Mouse (Mus musculus) forebrain, embryonic 11.5 days (tissue): Measurements from ENCODE around the gene Dzip1. TPM values are rescaled to one million over a fixed set of nuclear protein-coding genes. Genes with fewer than 3 reads are reported as not detected.

ENCODE experiments used
- ATAC-seq: fragments of 200-750 bp; cut with Nextera tagmentation; replicated peaks from 2 replicates; pipeline ENCODE4 v1.8.0; 2017; ENCODE audit warnings: moderate TSS enrichment; ENCODE audit not compliant: low FRiP score
- DNase-seq: peaks from one replicate; pipeline ENCODE4 v3.0.0-alpha.2; 2017; ENCODE audit warnings: low spot score
- H3K27ac ChIP-seq: fragments of 300-500 bp; sonication (generic); 2 replicates; pipeline ENCODE4 v1.5.1; 2014; ENCODE audit warnings: low read depth, low read length
- H3K27me3 ChIP-seq: fragments of 300-500 bp; sonication (generic); 2 replicates; pipeline ENCODE4 v1.6.1; 2014; ENCODE audit warnings: mild to moderate bottlenecking, low read length, mixed read lengths; ENCODE audit not compliant: control insufficient read depth, insufficient read depth
- H3K36me3 ChIP-seq: fragments of 300-500 bp; sonication (generic); 2 replicates; pipeline ENCODE4 v1.6.1; 2014; ENCODE audit warnings: mild to moderate bottlenecking, low read length, moderate library complexity, mixed read lengths; ENCODE audit not compliant: control insufficient read depth, insufficient read depth
- H3K4me1 ChIP-seq: fragments of 300-500 bp; sonication (generic); replicated peaks from 2 replicates; pipeline ENCODE4 v1.6.1; 2014; ENCODE audit warnings: low read length, mixed read lengths; ENCODE audit not compliant: control insufficient read depth, insufficient read depth
- H3K4me2 ChIP-seq: fragments of 300-500 bp; sonication (generic); 2 replicates; pipeline ENCODE4 v1.6.1; 2014; ENCODE audit warnings: low read depth, mild to moderate bottlenecking, low read length, moderate library complexity, mixed read lengths; ENCODE audit not compliant: severe bottlenecking
- H3K4me3 ChIP-seq: fragments of 300-500 bp; sonication (generic); 2 replicates; pipeline ENCODE4 v1.5.1; 2014; ENCODE audit warnings: low read depth, low read length
- H3K9ac ChIP-seq: fragments of 300-500 bp; sonication (generic); 2 replicates; pipeline ENCODE4 v1.6.1; 2014; ENCODE audit warnings: low read length
- H3K9me3 ChIP-seq: fragments of 300-500 bp; sonication (generic); 2 replicates; pipeline ENCODE4 v1.6.1; 2016; ENCODE audit warnings: low read length, mixed read lengths; ENCODE audit not compliant: control insufficient read depth
- WGBS: fragments of 180-500 bp; shearing (Covaris S2); extraction: QIAGEN DNeasy Blood & Tissue Kit; methylation state at CpG from one replicate; pipeline ENCODE4 v1.1.7; 2014; 5-methylcytosine and 5-hydroxymethylcytosine counted together
- polyA plus RNA-seq: library from polyadenylated mRNA; unstranded; fragments of >200 nt; fragmentation: Nextera tagmentation; extraction: Ambion mirVana; gene quantifications from 2 replicates; pipeline ENCODE4 v1.2.1, GENCODE M21; 2014

The Dzip1 gene
- polyA plus RNA-seq, 1 experiment from 2014 or later = 28.5 TPM

DNA sequence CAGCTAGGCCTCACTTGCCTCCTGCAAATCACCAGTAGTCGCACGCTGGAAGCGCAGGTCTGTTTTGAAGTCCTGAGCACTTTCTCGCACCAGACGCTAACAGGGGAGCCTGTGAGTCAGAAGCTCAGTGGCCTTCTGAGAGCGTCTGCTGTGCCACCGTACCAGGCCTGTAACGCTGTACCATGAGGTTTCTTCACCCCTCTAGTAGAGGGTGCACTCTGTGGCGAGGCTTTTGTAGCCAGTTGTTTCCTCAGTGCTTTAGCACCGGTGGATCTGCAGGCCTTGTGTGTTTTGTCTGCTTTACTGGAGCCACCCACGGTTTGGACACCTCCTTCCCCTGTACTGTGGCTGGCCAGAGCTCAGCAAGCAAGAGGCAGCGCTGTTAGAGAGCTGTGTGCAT is 16.8 kb upstream of the Dzip1 start:
- Histone ChIP-seq H3K9ac (no peak overlapping the region), H3K4me1 (peaks cover under 1% of the 10 kb centered on the region; the same call in 1 of the 2 replicates), H3K4me2 (no peak overlapping the region), H3K9me3 (no peaks in the 10 kb centered on the region), H3K36me3 (no peaks in the 10 kb centered on the region), H3K27me3 (no peaks in the 10 kb centered on the region), H3K27ac (no peak overlapping the region), H3K4me3 (no peak overlapping the region)
- ATAC-seq = no peak
- WGBS = 42% methylated on average over 12 of the region's 12 CpGs
- DNase-seq = no peak

DNA sequence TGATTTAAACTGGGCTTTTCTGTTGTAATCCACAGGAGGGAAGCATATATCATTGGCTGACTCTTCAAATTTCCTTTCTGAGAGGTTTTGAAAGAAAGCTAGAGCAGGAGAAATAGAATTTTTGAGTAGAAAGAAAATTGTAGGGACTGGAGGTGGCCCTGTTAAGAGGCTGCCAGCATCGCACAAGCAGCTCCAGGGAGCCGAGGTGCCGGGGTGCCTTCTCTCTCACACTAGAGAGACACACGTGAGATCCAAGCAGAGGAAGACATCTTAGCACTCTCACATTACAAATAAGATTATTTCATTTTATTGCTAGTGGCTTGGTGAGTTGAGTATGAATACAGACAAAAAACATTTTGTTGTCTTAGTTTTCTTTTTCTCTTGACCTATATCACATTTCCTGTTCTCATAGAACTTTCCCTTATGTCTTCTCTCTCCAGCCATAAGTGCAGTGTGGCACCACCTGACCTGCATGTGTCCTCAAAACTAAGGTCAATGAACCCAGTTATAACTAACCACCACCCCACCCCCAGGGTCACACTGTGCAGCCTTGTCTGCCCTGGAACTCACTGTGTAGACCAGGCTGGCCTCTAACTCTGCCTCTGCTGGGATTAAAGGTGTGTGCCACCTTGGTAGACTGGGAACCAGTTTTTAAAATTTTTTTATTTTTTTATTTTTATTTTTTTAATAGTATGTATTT is 15.7 kb upstream of the Dzip1 start:
- no peaks in the 10 kb centered on the region for H3K27me3 ChIP-seq
- H3K4me3 ChIP-seq = no peak overlapping the region
- no peak overlapping the region for H3K9ac ChIP-seq
- H3K36me3 ChIP-seq = no peaks in the 10 kb centered on the region
- ATAC-seq (no peak), DNase-seq (no peak)
- H3K27ac ChIP-seq = no peak overlapping the region
- peaks cover 4% of the 10 kb centered on the region; the same call in 1 of the 2 replicates for H3K4me1 ChIP-seq
- 74% methylated on average over 4 of the region's 4 CpGs for WGBS
- no peak overlapping the region for H3K4me2 ChIP-seq
- no peaks in the 10 kb centered on the region for H3K9me3 ChIP-seq

DNA sequence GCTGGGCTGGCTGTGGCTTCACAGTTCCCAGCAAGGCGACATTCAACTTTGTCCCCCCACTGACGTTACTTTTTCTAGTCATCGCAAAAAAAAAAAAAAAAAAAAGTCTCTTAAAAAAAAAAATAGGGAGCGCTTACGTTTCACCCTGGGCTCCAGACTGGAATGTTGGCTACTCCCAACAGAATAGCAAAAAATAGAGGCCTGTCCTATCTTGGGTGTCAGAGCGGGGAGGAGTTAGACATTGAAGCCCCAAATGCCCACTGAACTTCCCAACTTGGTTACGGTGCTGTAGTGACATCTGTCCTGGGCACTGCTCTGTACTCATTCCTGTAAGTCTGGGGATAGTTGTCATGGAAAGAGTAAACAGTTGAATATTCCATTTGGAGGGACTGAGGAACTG is 13.3 kb upstream of the Dzip1 start:
- H3K27me3 ChIP-seq = no peaks in the 10 kb centered on the region
- no peak for ATAC-seq
- peaks cover 4% of the 10 kb centered on the region; the same call in 1 of the 2 replicates for H3K4me1 ChIP-seq
- under 1% methylated on average over 7 of the region's 7 CpGs for WGBS
- peak overlapping the region; percentile 95 for H3K9ac ChIP-seq
- no peaks in the 10 kb centered on the region for H3K36me3 ChIP-seq
- no peak for DNase-seq
- H3K4me3 ChIP-seq = peak overlapping the region; percentile 93
- H3K27ac ChIP-seq = no peak overlapping the region
- peak overlapping the region; percentile 68 for H3K4me2 ChIP-seq
- H3K9me3 ChIP-seq = no peaks in the 10 kb centered on the region

DNA sequence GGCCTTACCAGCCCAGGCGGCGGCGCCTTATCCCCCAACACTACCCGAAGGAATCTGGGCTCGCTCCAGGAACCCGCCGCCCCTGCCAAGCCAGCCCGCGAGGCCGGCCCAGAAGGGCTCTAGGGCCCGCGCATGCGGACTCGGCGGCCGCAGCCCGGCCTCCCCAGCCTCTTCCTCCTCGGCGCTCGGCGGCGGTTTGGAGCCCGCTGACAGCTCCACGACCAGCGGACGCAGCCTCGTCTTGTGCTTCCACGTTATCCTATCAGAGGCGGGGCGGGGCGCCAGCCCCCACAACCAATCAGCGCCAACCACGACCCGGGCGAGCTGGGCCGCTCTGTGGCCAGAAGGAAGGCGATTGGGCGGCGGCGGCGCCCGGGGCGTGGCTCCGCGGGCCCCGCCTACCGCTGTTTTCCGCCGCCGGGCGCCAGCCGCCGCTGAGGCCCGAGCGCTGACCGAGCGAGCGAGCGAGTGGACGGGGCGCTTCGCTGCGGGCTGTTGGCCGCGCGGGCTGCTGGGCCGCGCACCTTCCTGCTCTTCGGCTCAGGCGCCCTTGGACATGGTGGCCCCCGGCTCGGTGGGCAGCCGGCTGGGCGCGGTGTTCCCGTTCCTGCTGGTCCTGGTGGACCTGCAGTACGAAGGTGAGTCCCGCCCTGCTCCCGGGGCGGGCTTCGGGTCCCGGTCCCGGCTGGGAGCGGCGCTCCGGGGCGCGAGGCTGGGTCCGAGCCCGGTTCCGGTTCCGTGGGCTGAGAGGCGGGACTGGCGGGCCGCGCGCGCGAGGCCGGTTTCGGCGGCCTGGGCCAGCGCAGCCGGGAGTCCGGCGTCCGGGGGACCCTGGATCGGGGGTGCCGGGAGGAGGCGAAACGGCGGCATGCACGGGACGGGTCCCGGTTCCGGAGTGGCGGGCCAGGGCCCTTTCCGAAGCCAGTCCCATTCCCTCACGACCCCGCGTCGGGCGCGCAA is 12.6 kb upstream of the Dzip1 start, which contains the start of gene Dnajc3:
Gene Dnajc3, plus strand, starts transcription at position 444 of the 960 bp plus-strand sequence.
- Histone ChIP-seq H3K9ac (peak within 1 kb of the TSS; percentile 95), H3K36me3 (no peaks in the 10 kb centered on the region), H3K27me3 (no peaks in the 10 kb centered on the region), H3K4me2 (peak within 1 kb of the TSS; percentile 68), H3K4me1 (peaks cover 4% of the 10 kb centered on the region; the same call in 1 of the 2 replicates), H3K9me3 (no peaks in the 10 kb centered on the region), H3K27ac (peak within 1 kb of the TSS; percentile 65; the same call in 1 of the 2 replicates), H3K4me3 (peak within 1 kb of the TSS; percentile 93)
- WGBS = under 1% methylated on average over 122 of the region's 124 CpGs
- DNase-seq = peak; percentile 99
- ATAC-seq = peak; percentile 100

DNA sequence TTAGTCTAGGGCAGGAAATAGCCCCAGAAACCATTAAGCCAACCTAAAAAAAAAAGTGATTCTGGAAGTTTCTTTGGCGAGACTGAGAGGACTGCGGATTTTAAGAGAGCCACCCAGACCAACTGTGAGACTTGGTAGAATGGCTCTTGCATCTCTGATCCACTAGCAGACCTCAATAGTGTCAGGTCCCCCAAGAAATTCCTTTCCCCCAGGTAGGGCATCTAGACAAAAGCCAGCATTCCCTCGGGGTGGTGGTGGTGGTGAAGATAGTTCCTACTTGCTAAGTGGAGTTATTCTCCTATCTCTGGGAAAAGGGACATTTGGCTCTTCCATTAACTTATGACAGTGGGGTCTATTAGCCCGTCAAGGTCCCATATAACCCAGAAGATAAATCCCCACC is 11.7 kb upstream of the Dzip1 start:
- H3K27ac ChIP-seq = 0 out of 2 replicates have a peak overlapping the region, but pooled peaks have one; percentile 65
- H3K27me3 ChIP-seq = no peaks in the 10 kb centered on the region
- H3K9me3 ChIP-seq = no peaks in the 10 kb centered on the region
- 19% methylated on average over 4 of the region's 4 CpGs for WGBS
- no peaks in the 10 kb centered on the region for H3K36me3 ChIP-seq
- peak overlapping the region; percentile 93 for H3K4me3 ChIP-seq
- H3K4me2 ChIP-seq = peak overlapping the region; percentile 62
- DNase-seq (no peak), ATAC-seq (0 out of 2 replicates have a peak, but pooled peaks have one; percentile 1)
- peak overlapping the region; percentile 66 for H3K9ac ChIP-seq
- H3K4me1 ChIP-seq = peaks cover 4% of the 10 kb centered on the region; the same call in 1 of the 2 replicates

DNA sequence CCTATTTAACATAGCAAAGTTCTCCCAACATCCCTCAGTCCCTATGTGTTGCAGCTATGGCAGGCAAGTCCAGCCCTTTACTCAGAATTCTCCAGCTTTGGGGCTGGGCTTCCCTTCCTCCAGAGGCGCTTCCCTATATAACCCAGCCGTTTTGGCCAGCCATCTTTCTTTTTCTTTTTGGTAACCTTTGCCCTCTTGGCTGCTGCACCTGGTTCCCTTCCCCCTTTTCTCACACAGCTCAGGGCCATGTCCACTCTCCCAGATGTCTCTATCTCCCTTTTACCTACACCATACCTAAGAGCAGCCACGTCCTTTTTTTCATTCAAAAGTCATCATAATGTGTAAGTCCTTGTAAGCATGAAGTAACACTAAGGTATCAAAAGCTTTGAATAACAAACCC is 11.0 kb upstream of the Dzip1 start:
- ATAC-seq = no peak
- Histone ChIP-seq H3K27me3 (no peaks in the 10 kb centered on the region), H3K9me3 (no peaks in the 10 kb centered on the region), H3K4me1 (peaks cover 4% of the 10 kb centered on the region; the same call in 1 of the 2 replicates), H3K9ac (no peak overlapping the region), H3K27ac (no peak overlapping the region), H3K36me3 (no peaks in the 10 kb centered on the region), H3K4me3 (no peak overlapping the region), H3K4me2 (no peak overlapping the region)
- no peak for DNase-seq
- 62% methylated on average over 3 of the region's 3 CpGs for WGBS

DNA sequence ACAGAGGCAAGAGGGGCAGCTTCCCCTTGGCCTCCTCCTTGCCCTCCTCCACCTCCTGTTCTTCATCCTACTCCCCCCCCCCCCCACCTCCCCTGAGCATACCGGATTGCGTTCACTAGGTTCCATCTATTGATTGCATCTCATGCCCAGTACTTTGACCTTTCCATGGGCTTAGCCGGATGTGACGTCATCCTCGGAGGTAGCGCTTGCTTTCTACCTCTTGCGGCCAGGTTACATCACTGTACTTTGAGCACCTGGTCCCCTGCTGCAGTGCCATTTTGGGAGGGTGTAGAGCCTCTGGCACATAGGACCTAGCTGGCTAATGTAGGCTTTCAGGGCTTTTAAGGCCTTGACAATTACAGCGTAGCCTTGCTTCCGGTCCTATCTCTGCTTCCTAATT is 9.4 kb upstream of the Dzip1 start:
- ATAC-seq (no peak), DNase-seq (no peak)
- H3K9me3 ChIP-seq = no peaks in the 10 kb centered on the region
- 91% methylated on average over 8 of the region's 9 CpGs for WGBS
- H3K9ac ChIP-seq = no peak overlapping the region
- no peak overlapping the region for H3K4me3 ChIP-seq
- H3K4me1 ChIP-seq = peaks cover 4% of the 10 kb centered on the region; the same call in 1 of the 2 replicates
- H3K36me3 ChIP-seq = no peaks in the 10 kb centered on the region
- H3K27ac ChIP-seq = no peak overlapping the region
- H3K27me3 ChIP-seq = no peaks in the 10 kb centered on the region
- H3K4me2 ChIP-seq = no peak overlapping the region

DNA sequence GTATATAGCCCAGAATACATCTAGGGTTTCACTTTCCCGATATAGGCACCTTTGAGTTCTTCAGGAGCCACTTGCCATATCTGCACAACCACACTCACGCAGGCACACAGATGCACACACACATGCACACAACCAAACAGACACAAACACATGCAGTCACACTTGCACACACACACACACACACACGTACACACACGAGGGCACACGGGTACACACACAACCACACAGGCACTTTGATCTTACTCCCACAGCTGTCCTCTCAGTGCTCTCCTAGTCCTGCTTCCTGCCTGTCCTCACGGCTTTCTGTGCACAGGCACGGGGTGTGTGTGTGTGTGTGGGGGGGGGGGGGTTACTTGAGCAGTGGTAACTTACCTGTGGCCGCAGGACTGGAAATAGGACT is 7.7 kb upstream of the Dzip1 start:
- H3K9ac ChIP-seq = no peak overlapping the region
- WGBS = 71% methylated on average over 8 of the region's 8 CpGs
- no peak overlapping the region for H3K4me3 ChIP-seq
- no peak for ATAC-seq
- no peak overlapping the region for H3K4me2 ChIP-seq
- H3K27me3 ChIP-seq = no peaks in the 10 kb centered on the region
- no peaks in the 10 kb centered on the region for H3K36me3 ChIP-seq
- no peak overlapping the region for H3K27ac ChIP-seq
- H3K4me1 ChIP-seq = peaks cover 4% of the 10 kb centered on the region; the same call in 1 of the 2 replicates
- H3K9me3 ChIP-seq = no peaks in the 10 kb centered on the region
- DNase-seq = no peak
